Mouse (Mus musculus) liver, postnatal 0 days (tissue): Measurements from ENCODE around the gene Klhl8. TPM values are rescaled to one million over a fixed set of nuclear protein-coding genes. Genes with fewer than 3 reads are reported as not detected.

Experiments used
- ATAC-seq: fragments of 200-750 bp; cut with Nextera tagmentation; 2 replicates; pipeline ENCODE4 v1.8.0; 2017; ENCODE audit warnings: mild to moderate bottlenecking, moderate library complexity
- DNase-seq: peaks from one replicate; pipeline ENCODE4 v3.0.0-alpha.2; 2016
- H3K27ac ChIP-seq: fragments of 300-500 bp; sonication (generic); 2 replicates; pipeline ENCODE4 v1.5.1; 2014; ENCODE audit warnings: antibody characterized with exemption, moderate library complexity, mild to moderate bottlenecking, low read depth
- H3K27me3 ChIP-seq: fragments of 300-500 bp; sonication (generic); 2 replicates; pipeline ENCODE4 v1.6.1; 2014; ENCODE audit warnings: low read length, control low read depth, mixed read lengths; ENCODE audit not compliant: insufficient read depth
- H3K36me3 ChIP-seq: fragments of 300-500 bp; sonication (generic); replicated peaks from 2 replicates; pipeline ENCODE4 v1.6.1; 2014; ENCODE audit warnings: mild to moderate bottlenecking, control low read depth, low read length, moderate library complexity, mixed read lengths; ENCODE audit not compliant: insufficient read depth
- H3K4me1 ChIP-seq: fragments of 300-500 bp; sonication (generic); 2 replicates; pipeline ENCODE4 v1.6.1; 2014; ENCODE audit warnings: antibody characterized with exemption, mild to moderate bottlenecking, control low read depth; ENCODE audit not compliant: insufficient read depth
- H3K4me2 ChIP-seq: fragments of 300-500 bp; sonication (generic); 2 replicates; pipeline ENCODE4 v1.6.1; 2014; ENCODE audit warnings: low read depth, mild to moderate bottlenecking, low read length, moderate library complexity, mixed read lengths
- H3K4me3 ChIP-seq: fragments of 300-500 bp; sonication (generic); 2 replicates; pipeline ENCODE4 v1.5.1; 2014; ENCODE audit warnings: low read depth, low read length
- H3K9ac ChIP-seq: fragments of 300-500 bp; sonication (generic); replicated peaks from 2 replicates; pipeline ENCODE4 v1.6.1; 2014; ENCODE audit warnings: mild to moderate bottlenecking, moderate library complexity
- H3K9me3 ChIP-seq: fragments of 300-500 bp; sonication (generic); 2 replicates; pipeline ENCODE4 v1.6.1; 2016; ENCODE audit warnings: mild to moderate bottlenecking, control low read depth, low read length, mixed read lengths
- CTCF ChIP-seq: sonication (generic); IDR thresholded peaks from 2 replicates; pipeline ENCODE4 v1.5.1; 2016; ENCODE audit warnings: antibody characterized with exemption, low read depth
- EP300 ChIP-seq: IDR thresholded peaks from 2 replicates; pipeline ENCODE4 v1.6.1; 2016; ENCODE audit warnings: antibody characterized with exemption, low read depth, mild to moderate bottlenecking
- WGBS: fragments of 180-500 bp; shearing (Covaris S2); extraction: QIAGEN DNeasy Blood & Tissue Kit; methylation state at CpG from one replicate; pipeline ENCODE4 v1.1.7; 2014; ENCODE audit not compliant: insufficient replicate concordance; 5-methylcytosine and 5-hydroxymethylcytosine counted together
- polyA plus RNA-seq: library from polyadenylated mRNA; unstranded; fragments of >200 nt; fragmentation: Nextera tagmentation; extraction: Ambion mirVana; gene quantifications from 2 replicates; pipeline ENCODE4 v1.2.1, GENCODE M21; 2015

The Klhl8 gene
- polyA plus RNA-seq, 1 experiment from 2014 or later, result 1.9 TPM

GRCm38 (mm10) chr5:103813997-103814542 is 97.0 kb downstream of the Klhl8 start:
- Histone ChIP-seq H3K36me3 (peaks cover 63% of the 10 kb centered on the region), H3K27ac (no peak overlapping the region)
- DNase-seq, result no peak

GRCm38 (mm10) chr5:103813291-103813690 is 97.8 kb downstream of the Klhl8 start:
- ATAC-seq (no peak), DNase-seq (no peak)
- 92% methylated on average over 5 of the region's 5 CpGs for WGBS
- Histone ChIP-seq H3K4me2 (no peak overlapping the region), H3K9me3 (no peaks in the 10 kb centered on the region), H3K9ac (no peak overlapping the region), H3K27ac (no peak overlapping the region), H3K36me3 (peaks cover 55% of the 10 kb centered on the region), H3K4me1 (peaks cover 5% of the 10 kb centered on the region; the same call in 1 of the 2 replicates), H3K27me3 (no peaks in the 10 kb centered on the region), H3K4me3 (no peak overlapping the region)
- TF ChIP-seq EP300 (no peak), CTCF (no peak)

More at GRCm38 (mm10) chr5:103813997-103814542, 97.0 kb downstream of the Klhl8 start:
- 72% methylated on average over 12 of the region's 12 CpGs for WGBS
- Histone ChIP-seq H3K4me3 (no peak overlapping the region), H3K9ac (no peak overlapping the region), H3K4me1 (peaks cover 5% of the 10 kb centered on the region; the same call in 1 of the 2 replicates), H3K4me2 (no peak overlapping the region), H3K9me3 (no peaks in the 10 kb centered on the region), H3K27me3 (no peaks in the 10 kb centered on the region)
- no peak for ATAC-seq
- TF ChIP-seq CTCF (no peak), EP300 (no peak)

Other genes starting within 250 kb of the Klhl8 start
- gene Aff1, start 218.9 kb downstream of the Klhl8 start, polyA plus RNA-seq, result 4.7 and 5.0 TPM in 2 replicates
- gene Hsd17b13, start 66.2 kb upstream of the Klhl8 start, polyA plus RNA-seq, result 459 and 502 TPM in 2 replicates
- gene Hsd17b11, start 110.7 kb upstream of the Klhl8 start, polyA plus RNA-seq, result 26.7 and 27.1 TPM in 2 replicates
- 48.5 and 48.7 TPM in 2 replicates for gene Nudt9, start 135.0 kb upstream of the Klhl8 start, polyA plus RNA-seq
- not detected in 2 replicates for gene Gm17660, start 166.3 kb upstream of the Klhl8 start, polyA plus RNA-seq
- gene Sparcl1, start 202.5 kb upstream of the Klhl8 start, polyA plus RNA-seq, result 5.2 and 6.3 TPM in 2 replicates